Mouse (Mus musculus): ENCODE data around the gene Dusp7. TPM values are rescaled to one million over a fixed set of nuclear protein-coding genes. Genes with fewer than 3 reads are reported as not detected.

Gene Dusp7
- total RNA-seq (2018; cell fraction: chromatin; rRNA removed): 10 to 100 TPM in 19 of 26 experiments, 1 to 10 TPM in 7; 4.1 to 46.7 (median 12.6) TPM
- 10 to 100 TPM; 32.4 to 87.1 (median 54.1) TPM for total RNA-seq (2018; cell fraction: cytosol; rRNA removed)
- 10 to 100 TPM; 16.5 to 77.6 (median 30.5) TPM for total RNA-seq (2018; cell fraction: nucleus; rRNA removed)
- 58.0 to 112 TPM (median 63.3 TPM) in 3 replicates for polyA plus RNA-seq (2018)

DNA sequence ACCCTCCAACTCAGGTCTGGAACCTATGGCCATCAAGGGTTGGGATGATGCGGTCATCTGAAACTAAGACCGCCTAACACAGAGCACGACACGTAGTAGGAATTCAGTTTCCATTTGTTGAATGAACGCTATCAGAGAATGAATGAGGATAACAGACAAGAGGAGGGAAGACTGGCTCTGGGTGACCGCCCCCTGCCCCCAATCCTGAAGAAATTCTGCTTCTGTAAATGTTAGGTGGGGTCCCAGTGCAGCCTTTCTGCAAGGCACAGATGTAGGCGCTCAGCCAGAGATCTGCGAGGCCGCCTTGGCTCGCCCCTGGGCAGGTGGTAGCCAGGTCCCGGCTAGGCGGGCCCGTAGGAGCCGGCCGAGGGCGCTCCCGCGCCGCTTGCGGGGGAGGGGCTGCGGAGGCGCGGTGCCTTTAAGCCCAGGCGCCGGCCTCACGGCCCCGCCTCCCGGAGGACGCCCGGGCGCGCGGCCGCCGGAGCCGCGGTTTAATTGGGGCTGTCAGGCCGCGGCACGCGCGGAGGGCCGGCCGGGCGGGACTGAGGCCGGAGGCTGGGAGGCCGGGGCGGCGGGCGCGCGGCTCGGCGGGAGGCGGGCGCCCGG lies at the start of gene Dusp7:
Dusp7 (plus strand) TSS at position 521 of the 606 bp plus-strand sequence.
- peaks cover 3% of the 10 kb centered on the region; the same call in 1 of the 2 replicates for H3K36me3 ChIP-seq (ENCODE audit: inconsistent target)
- peak within 1 kb of the TSS; percentile 95 for H3K4me3 ChIP-seq (ENCODE audit: inconsistent target)
- peaks cover 51% of the 10 kb centered on the region for H3K79me2 ChIP-seq (ENCODE audit: inconsistent target)
- WGBS (ENCODE audit: missing documents): under 1% methylated on average over 46 of the region's 57 CpGs
- peak within 1 kb of the TSS; percentile 97 for H3K27ac ChIP-seq

DNA sequence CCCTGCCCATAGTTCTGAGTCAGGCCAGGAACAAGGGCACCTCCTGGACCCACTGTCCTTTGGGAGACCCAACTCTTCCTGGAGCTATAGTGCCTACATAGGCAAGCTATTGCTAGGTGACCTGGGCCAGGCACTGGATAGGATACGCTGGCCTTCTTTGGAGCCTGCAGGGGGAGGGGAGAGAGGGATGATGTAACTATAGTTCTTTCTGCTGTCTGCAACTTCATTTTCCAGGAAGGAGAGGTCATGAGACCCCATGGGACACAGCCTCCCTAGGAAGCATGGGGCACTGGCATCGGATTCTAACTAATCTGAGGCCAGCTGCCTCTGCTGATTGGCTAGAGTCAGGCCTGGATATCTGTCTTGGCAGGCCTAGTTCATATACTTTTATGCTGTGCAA lies 49.3 kb upstream of the Dusp7 start:
- H3K27ac ChIP-seq: peak overlapping the region; percentile 89
- H3K36me3 ChIP-seq (ENCODE audit: inconsistent target): no peaks in the 10 kb centered on the region
- WGBS (ENCODE audit: missing documents): 61% methylated on average over 2 of the region's 2 CpGs
- H3K79me2 ChIP-seq (ENCODE audit: inconsistent target): no peaks in the 10 kb centered on the region
- no peak overlapping the region for H3K4me3 ChIP-seq (ENCODE audit: inconsistent target)

DNA sequence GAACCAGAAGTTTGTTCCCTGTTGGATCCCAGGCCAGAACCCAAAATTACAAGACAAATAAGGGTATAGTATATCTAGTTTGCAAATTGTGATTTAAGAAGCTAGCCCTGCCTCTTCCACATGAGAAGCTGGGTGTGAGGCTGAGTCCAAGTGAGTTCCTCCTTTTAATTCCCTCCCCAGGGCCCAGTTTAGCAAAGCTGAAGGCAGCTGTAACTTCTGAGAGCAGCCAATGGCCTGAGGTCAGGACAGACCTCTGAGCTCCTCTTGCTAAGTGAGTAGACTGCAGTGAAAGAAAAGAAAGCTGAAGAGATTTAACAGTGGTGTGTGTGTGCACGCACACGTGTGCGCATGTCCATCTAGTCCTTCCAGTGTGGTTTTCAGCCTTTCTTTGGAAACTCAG lies 45.9 kb upstream of the Dusp7 start:
- Histone ChIP-seq H3K79me2 (ENCODE audit: inconsistent target) (no peaks in the 10 kb centered on the region), H3K36me3 (ENCODE audit: inconsistent target) (no peaks in the 10 kb centered on the region), H3K27ac (peak overlapping the region; percentile 73), H3K4me3 (ENCODE audit: inconsistent target) (no peak overlapping the region)
- 97% methylated on average over 3 of the region's 3 CpGs for WGBS (ENCODE audit: missing documents)

DNA sequence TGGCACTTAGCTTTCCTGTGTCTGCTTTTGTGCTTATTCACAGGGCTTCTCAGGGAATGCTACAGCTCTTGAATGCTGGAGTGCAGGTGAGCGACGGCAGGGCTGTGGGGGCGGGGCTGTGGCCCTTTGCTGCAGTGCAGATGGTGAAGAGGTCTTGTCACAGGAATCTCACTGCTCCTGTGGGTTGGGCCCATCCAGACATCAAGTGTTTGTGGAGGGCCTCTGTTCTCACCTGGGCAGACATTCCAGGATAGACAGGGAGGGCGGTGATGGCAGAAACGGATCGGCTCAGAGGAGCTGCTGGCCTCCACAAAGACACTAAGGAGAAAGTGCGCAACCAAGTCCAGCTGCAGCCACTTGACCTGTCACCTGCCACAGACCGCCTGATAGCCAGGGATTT lies 42.2 kb upstream of the Dusp7 start:
- H3K36me3 ChIP-seq (ENCODE audit: inconsistent target): no peaks in the 10 kb centered on the region
- H3K27ac ChIP-seq: no peak overlapping the region
- H3K79me2 ChIP-seq (ENCODE audit: inconsistent target): no peaks in the 10 kb centered on the region
- WGBS (ENCODE audit: missing documents): 100% methylated on average over 8 of the region's 8 CpGs
- no peak overlapping the region for H3K4me3 ChIP-seq (ENCODE audit: inconsistent target)

DNA sequence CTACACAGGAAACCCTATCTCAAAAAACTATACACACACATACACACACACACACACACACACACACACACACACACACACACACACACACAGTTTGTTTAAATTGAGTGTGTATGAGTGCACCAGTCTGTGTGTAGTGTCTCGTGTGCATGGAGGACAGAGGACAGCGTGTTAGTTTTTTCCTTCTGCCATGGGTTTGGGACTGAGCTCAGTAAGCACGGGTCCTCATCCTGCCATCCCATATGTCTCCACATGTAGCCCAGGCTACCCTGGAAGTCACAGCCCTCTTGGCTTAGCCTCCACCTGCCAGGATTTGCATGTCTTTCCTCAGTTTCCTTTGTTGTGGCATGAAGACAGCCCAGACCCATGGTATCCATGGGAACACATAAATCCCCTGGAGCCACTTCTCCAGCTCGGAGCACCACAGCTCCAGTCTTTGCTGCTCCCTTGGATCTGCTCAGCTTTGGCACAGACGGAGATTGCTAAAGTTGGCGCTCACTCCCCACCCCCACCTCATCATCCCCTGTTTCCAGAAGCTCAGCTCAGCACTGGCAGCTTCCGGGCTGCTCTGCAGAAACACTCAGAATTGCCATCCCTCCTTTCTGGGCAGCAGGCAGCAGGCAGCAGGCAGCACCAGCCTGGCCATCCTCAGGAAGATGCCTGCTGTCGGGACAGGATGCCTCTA lies 41.2 kb upstream of the Dusp7 start:
- H3K36me3 ChIP-seq (ENCODE audit: inconsistent target): no peaks in the 10 kb centered on the region
- H3K4me3 ChIP-seq (ENCODE audit: inconsistent target): no peak overlapping the region
- H3K79me2 ChIP-seq (ENCODE audit: inconsistent target): no peaks in the 10 kb centered on the region
- H3K27ac ChIP-seq: no peak overlapping the region
- 96% methylated on average over 8 of the region's 8 CpGs for WGBS (ENCODE audit: missing documents)

DNA sequence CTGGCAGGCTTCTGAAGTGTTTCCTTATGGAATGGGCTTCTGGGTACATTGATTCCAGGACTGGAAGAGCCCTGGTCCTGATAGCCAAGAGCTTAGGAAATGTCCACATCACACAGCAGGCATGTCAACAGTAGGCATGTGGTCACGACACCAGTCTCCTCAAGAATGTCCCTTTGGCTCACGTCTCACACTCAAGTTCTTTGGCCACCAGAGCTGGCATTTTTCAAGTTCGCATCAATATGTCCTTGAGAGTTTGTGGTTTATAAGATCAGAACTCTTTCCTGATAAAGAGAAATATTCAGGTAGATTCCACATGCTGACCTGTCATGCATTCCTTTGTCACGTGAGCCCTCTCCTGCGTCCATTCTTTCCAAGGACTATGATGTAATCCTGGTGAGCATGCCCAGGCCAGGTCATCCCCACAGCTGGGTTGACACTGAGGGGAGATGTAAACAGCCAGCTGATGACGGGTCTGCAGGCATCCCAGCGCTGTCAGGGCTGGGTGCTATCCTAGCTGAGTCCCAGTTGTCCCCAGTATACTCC lies 40.3 kb upstream of the Dusp7 start:
- no peak overlapping the region for H3K4me3 ChIP-seq (ENCODE audit: inconsistent target)
- H3K27ac ChIP-seq: no peak overlapping the region
- H3K79me2 ChIP-seq (ENCODE audit: inconsistent target): no peaks in the 10 kb centered on the region
- 95% methylated on average over 7 of the region's 7 CpGs for WGBS (ENCODE audit: missing documents)
- no peaks in the 10 kb centered on the region for H3K36me3 ChIP-seq (ENCODE audit: inconsistent target)

DNA sequence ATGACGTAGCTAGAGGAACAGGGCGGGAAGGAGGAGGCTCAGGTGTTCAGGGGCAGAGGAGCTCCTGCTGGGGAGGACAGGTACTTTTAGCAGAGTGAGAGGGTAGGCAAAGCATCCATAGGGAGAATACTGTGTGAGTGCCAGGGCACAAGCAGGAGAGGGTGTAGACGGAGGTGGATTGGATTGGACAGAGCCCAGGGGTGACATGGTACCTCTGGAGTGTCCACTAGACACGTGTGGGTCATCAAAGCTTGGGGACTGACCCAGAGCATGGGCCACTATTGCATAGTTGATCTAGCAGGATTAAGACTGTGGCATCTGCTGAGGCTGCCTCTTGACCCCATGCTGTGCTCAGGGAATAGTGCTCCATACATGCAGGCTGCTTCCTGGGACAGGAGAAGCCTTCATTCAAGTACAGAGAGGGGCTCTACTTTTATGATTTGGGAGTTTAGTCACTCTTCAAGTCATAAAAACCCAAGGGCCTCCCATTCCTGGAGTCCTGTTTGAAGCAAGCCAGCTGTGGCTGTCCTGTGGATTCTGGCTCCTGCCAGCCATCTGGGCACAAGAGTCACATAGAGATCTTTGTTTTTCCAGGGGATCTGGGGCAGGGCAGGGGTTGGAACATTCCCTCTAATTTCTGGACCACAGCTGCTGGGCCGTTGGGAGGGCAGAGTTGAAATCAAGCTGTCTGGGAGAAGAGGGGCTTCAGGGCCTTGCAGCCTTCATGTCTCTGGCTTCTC lies 39.5 kb upstream of the Dusp7 start:
- H3K27ac ChIP-seq: no peak overlapping the region
- no peak overlapping the region for H3K4me3 ChIP-seq (ENCODE audit: inconsistent target)
- H3K36me3 ChIP-seq (ENCODE audit: inconsistent target): no peaks in the 10 kb centered on the region
- H3K79me2 ChIP-seq (ENCODE audit: inconsistent target): no peaks in the 10 kb centered on the region
- WGBS (ENCODE audit: missing documents): 94% methylated on average over 5 of the region's 5 CpGs

DNA sequence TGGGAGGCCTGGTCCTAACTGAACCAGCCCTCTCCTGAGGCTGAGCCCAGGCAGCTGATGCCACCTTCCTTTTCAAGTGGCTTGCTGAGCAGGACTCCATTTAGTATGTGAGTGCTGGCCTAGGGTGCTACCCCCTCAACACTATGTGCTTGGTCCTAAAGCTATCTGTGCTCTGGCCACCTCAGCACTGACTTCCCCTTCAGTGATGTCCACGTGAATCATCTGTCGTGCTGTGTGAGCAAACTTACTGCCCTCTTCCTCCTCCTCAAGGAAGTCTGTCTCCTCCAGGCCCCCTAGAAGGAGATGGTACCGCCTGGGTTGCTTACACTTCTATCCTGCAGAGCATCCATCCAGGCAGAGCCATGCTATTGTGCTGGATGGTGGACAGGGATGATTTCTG lies 35.7 kb upstream of the Dusp7 start:
- 18% methylated on average over 3 of the region's 3 CpGs for WGBS (ENCODE audit: missing documents)
- no peaks in the 10 kb centered on the region for H3K79me2 ChIP-seq (ENCODE audit: inconsistent target)
- peak overlapping the region; percentile 82 for H3K27ac ChIP-seq
- no peaks in the 10 kb centered on the region for H3K36me3 ChIP-seq (ENCODE audit: inconsistent target)
- H3K4me3 ChIP-seq (ENCODE audit: inconsistent target): no peak overlapping the region

DNA sequence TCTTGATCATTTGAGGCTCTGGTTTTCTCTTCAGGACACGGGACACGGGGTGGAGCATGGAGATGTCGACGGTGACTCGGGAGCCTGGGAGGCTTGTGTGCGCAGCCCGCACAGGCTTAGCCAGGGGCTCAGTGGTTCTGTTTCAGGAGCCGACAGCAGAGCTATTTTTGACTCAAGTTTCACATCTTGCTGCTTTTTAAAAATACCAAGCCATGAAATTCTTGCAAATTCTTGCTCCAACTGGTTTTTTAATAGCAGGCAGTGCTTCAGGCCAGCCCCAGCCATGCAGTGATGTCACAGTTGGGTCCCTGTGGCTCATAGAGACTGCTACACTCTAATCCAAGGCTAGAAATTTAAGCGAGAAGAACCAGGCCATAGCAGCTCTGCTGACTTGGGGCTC lies 30.8 kb upstream of the Dusp7 start:
- Histone ChIP-seq H3K36me3 (ENCODE audit: inconsistent target) (no peaks in the 10 kb centered on the region), H3K27ac (no peak overlapping the region), H3K79me2 (ENCODE audit: inconsistent target) (no peaks in the 10 kb centered on the region), H3K4me3 (ENCODE audit: inconsistent target) (no peak overlapping the region)
- 91% methylated on average over 9 of the region's 9 CpGs for WGBS (ENCODE audit: missing documents)

DNA sequence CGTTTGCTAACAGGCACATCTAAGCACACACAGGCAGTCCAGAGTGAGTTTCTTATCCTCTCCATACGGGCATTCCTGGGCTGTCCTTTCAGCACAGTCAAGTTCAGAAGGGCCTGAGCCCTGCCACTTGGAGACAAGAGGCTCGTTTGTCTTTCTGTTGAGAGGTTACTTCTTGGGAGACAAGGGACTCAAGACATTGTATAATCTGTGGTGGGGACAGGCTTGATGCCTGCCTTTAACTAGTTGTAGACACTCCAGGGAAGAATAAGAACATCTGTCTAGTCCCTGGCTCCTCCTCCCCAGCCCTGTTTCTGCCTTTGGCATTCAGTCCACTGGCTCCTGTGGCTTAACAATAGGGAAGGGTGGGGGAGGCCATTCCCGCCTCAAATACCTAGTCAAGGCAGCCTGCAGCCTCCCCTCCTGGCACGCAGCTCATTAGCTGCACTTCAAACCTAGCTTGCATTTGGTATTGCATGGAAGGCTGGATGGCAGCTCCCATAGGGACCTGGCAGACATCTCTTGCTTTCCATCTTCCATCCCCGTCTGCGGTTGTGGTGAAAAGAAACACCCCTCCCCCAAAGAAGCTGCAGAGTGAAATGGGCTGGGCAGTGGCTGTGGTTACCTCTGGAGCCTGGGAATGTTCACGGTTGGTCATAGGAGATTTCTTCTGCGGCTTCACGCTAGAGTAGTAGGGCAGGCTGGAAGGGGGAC lies 29.8 kb upstream of the Dusp7 start:
- Histone ChIP-seq H3K27ac (no peak overlapping the region), H3K4me3 (ENCODE audit: inconsistent target) (no peak overlapping the region), H3K79me2 (ENCODE audit: inconsistent target) (no peaks in the 10 kb centered on the region), H3K36me3 (ENCODE audit: inconsistent target) (no peaks in the 10 kb centered on the region)
- 95% methylated on average over 10 of the region's 10 CpGs for WGBS (ENCODE audit: missing documents)

DNA sequence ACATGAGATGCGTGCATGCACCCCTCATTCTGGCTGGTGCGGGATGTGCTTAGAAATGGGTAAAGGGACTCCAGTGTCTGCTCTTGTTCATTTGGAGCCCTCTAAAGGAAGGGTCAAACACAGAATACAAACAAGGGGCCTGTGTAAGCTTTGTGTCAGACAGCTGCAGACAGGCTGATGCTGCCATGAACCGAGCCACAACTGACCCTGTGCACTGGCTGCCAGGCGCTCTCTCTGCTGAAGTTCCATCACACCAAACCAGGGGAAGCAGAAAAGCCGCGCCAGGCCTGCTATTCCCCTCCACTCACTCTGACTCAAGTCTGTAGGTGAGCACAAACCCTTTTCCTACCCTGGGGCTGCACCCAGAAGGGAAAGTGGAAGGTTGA lies 29.3 kb upstream of the Dusp7 start:
- no peaks in the 10 kb centered on the region for H3K79me2 ChIP-seq (ENCODE audit: inconsistent target)
- 95% methylated on average over 6 of the region's 6 CpGs for WGBS (ENCODE audit: missing documents)
- no peak overlapping the region for H3K27ac ChIP-seq
- H3K36me3 ChIP-seq (ENCODE audit: inconsistent target): no peaks in the 10 kb centered on the region
- H3K4me3 ChIP-seq (ENCODE audit: inconsistent target): no peak overlapping the region

DNA sequence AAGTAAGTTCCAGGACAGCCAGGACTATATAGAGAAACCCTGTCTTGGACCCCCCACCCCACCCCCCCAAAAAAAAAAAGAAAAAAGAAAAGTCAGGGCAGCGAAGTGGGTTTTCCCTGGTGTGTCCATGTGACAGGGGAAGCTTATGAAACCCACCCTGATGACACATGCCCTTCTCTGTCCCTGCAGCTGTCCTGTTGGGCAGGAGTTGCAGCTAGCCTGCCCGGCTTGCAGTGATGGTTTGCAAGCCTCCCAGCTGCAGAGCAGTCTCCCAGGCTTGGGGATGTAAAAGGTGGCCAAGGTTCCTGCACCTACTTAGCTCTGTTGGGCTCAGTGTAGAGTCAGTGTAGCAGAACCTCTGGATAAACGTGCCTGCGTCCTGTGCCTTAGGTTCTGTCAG lies 28.7 kb upstream of the Dusp7 start:
- WGBS (ENCODE audit: missing documents): 93% methylated on average over 3 of the region's 4 CpGs
- no peaks in the 10 kb centered on the region for H3K36me3 ChIP-seq (ENCODE audit: inconsistent target)

DNA sequence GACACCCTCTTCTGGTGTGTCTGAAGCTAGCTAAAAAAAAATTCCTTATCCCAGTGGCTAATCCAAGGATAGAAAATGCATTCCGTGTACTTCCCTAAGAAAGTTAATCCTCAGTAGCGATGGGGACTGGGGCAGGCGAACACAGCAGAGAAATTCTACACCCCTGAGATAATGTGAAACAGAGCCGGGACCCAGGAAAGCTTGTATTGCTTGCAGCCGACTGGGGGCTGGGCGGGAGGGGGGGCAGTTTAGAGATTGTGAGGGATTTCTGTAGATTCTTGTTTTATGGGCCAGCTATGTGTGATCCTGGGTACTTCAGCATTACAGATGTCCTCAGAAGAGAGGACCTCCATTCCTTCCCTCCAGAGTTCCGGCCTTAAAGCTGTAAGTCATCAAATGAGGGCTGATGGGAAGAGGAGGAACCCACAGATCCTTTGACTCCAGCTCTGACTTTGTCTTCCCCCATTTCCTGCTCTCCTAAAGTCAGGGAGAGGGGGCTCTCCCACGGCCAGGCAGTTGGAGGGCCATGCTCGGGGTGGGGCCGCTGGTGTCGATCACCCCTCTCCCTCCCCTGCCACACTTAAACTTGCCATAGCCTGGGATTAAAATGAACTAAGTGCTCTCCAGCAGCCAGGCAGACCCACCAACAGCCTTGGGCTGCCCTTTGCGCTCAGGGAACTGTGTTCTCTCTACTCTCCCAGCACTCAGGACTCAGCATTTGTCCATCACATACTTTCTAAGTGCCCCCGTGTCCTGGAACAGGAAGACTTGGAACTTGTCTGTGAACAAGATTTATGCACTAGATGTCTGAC lies 27.7 kb upstream of the Dusp7 start:
- H3K79me2 ChIP-seq (ENCODE audit: inconsistent target): no peaks in the 10 kb centered on the region
- peak overlapping the region; percentile 93 for H3K27ac ChIP-seq
- H3K36me3 ChIP-seq (ENCODE audit: inconsistent target): no peaks in the 10 kb centered on the region
- H3K4me3 ChIP-seq (ENCODE audit: inconsistent target): no peak overlapping the region
- WGBS (ENCODE audit: missing documents): 92% methylated on average over 12 of the region's 13 CpGs

More for the DNA sequence above, 28.7 kb upstream of the Dusp7 start:
- no peak overlapping the region for H3K4me3 ChIP-seq (ENCODE audit: inconsistent target)
- no peaks in the 10 kb centered on the region for H3K79me2 ChIP-seq (ENCODE audit: inconsistent target)
- H3K27ac ChIP-seq: no peak overlapping the region

All from macrophage (primary cell).